Mouse (Mus musculus): ENCODE measurements around the gene Aox1. TPM values are rescaled to one million over a fixed set of nuclear protein-coding genes. Genes with fewer than 3 reads are reported as not detected.
A peak's percentile ranks its signal among the peaks of the same experiment; 100 is the strongest.
"Not testable (repeated sequence)": the region's sequence is repeated elsewhere in the genome, so short reads cannot be mapped to it uniquely, and the experiment has no call there.

Gene Aox1
- polyA plus RNA-seq, 1 experiment = 2.4 TPM

- H3K27ac ChIP-seq (ENCODE audit: control insufficient read depth, insufficient read depth, low read length) = no peak within 1 kb of the TSS
- DNase-seq = no peak
- WGBS = 95% methylated on average over 7 of the region's 7 CpGs
- peaks cover 64% of the 10 kb centered on the region for H3K36me3 ChIP-seq (ENCODE audit: control insufficient read depth, insufficient read depth, low read length)
- no peak within 1 kb of the TSS for H3K4me3 ChIP-seq (ENCODE audit: control insufficient read depth, insufficient read depth, low read length)
- TF ChIP-seq CTCF (IDR thresholded peaks at IDR 0.05; ENCODE audit: borderline replicate concordance, control insufficient read depth, extremely low read depth, insufficient read depth, low read length, poor library complexity) (no peak), POLR2A (IDR thresholded peaks at IDR 0.05; ENCODE audit: control insufficient read depth, extremely low read depth, insufficient read depth, low read length, poor library complexity) (no peak)
- H3K4me1 ChIP-seq (replicated peaks; ENCODE audit: control insufficient read depth, insufficient read depth, low read length) = no peaks in the 10 kb centered on the region
- no peaks in the 10 kb centered on the region for H3K27me3 ChIP-seq (ENCODE audit: control insufficient read depth, insufficient read depth, low read length)
These were observed 10.9 kb upstream of the Aox1 start, which contains the start of gene Kctd18 for GRCm38 (mm10) chr1:58018856-58019255. Gene Kctd18 (minus strand): TSS chr1:58018956.

GRCm38 (mm10) chr1:58027707-58028106 is 2.0 kb upstream of the Aox1 start:
- Histone ChIP-seq H3K4me3 (ENCODE audit: control insufficient read depth, insufficient read depth, low read length) (no peak overlapping the region), H3K27me3 (ENCODE audit: control insufficient read depth, insufficient read depth, low read length) (no peaks in the 10 kb centered on the region), H3K36me3 (ENCODE audit: control insufficient read depth, insufficient read depth, low read length) (peaks cover 15% of the 10 kb centered on the region), H3K27ac (ENCODE audit: control insufficient read depth, insufficient read depth, low read length) (no peak overlapping the region), H3K4me1 (replicated peaks; ENCODE audit: control insufficient read depth, insufficient read depth, low read length) (peaks cover 4% of the 10 kb centered on the region; the same call in 1 of the 2 replicates)
- no peak for DNase-seq
- 94% methylated on average over 7 of the region's 7 CpGs for WGBS
- no peak for TF ChIP-seq POLR2A (IDR thresholded peaks at IDR 0.05; ENCODE audit: control insufficient read depth, extremely low read depth, insufficient read depth, low read length, poor library complexity)
- TF ChIP-seq CTCF (IDR thresholded peaks at IDR 0.05; ENCODE audit: borderline replicate concordance, control insufficient read depth, extremely low read depth, insufficient read depth, low read length, poor library complexity) = no peak

- H3K4me1 ChIP-seq (replicated peaks; ENCODE audit: control insufficient read depth, insufficient read depth, low read length) = peaks cover 4% of the 10 kb centered on the region; the same call in 1 of the 2 replicates
- H3K27me3 ChIP-seq (ENCODE audit: control insufficient read depth, insufficient read depth, low read length) = no peaks in the 10 kb centered on the region
- H3K4me3 ChIP-seq (ENCODE audit: control insufficient read depth, insufficient read depth, low read length) = no peak overlapping the region
- no peak overlapping the region for H3K27ac ChIP-seq (ENCODE audit: control insufficient read depth, insufficient read depth, low read length)
- 0 out of 2 replicates have a peak, but pooled peaks cover 3% of the 10 kb centered on the region for H3K36me3 ChIP-seq (ENCODE audit: control insufficient read depth, insufficient read depth, low read length)
- DNase-seq = no peak
- WGBS = 69% methylated on average over 13 of the region's 13 CpGs
- TF ChIP-seq POLR2A (IDR thresholded peaks at IDR 0.05; ENCODE audit: control insufficient read depth, extremely low read depth, insufficient read depth, low read length, poor library complexity) (no peak), CTCF (IDR thresholded peaks at IDR 0.05; ENCODE audit: borderline replicate concordance, control insufficient read depth, extremely low read depth, insufficient read depth, low read length, poor library complexity) (no peak)
These were observed 583 bp downstream of the Aox1 start for GRCm38 (mm10) chr1:58030156-58030871.

- peaks cover 4% of the 10 kb centered on the region; the same call in 1 of the 2 replicates for H3K4me1 ChIP-seq (replicated peaks; ENCODE audit: control insufficient read depth, insufficient read depth, low read length)
- no peaks in the 10 kb centered on the region for H3K27me3 ChIP-seq (ENCODE audit: control insufficient read depth, insufficient read depth, low read length)
- H3K27ac ChIP-seq (ENCODE audit: control insufficient read depth, insufficient read depth, low read length) = no peak overlapping the region
- H3K36me3 ChIP-seq (ENCODE audit: control insufficient read depth, insufficient read depth, low read length) = 0 out of 2 replicates have a peak, but pooled peaks cover 1% of the 10 kb centered on the region
- 72% methylated on average over 10 of the region's 10 CpGs for WGBS
- peak; percentile 66 for DNase-seq
- no peak overlapping the region for H3K4me3 ChIP-seq (ENCODE audit: control insufficient read depth, insufficient read depth, low read length)
- TF ChIP-seq CTCF (IDR thresholded peaks at IDR 0.05; ENCODE audit: borderline replicate concordance, control insufficient read depth, extremely low read depth, insufficient read depth, low read length, poor library complexity) = peak; percentile 44; the same call in 1 of the 2 replicates
- TF ChIP-seq POLR2A (IDR thresholded peaks at IDR 0.05; ENCODE audit: control insufficient read depth, extremely low read depth, insufficient read depth, low read length, poor library complexity) = no peak
These were observed 1.5 kb downstream of the Aox1 start for GRCm38 (mm10) chr1:58031160-58031769.

- 95% methylated on average over 9 of the region's 9 CpGs for WGBS
- not testable (repeated sequence) for DNase-seq; H3K27me3 ChIP-seq (ENCODE audit: control insufficient read depth, insufficient read depth, low read length); H3K36me3 ChIP-seq (ENCODE audit: control insufficient read depth, insufficient read depth, low read length); H3K27ac ChIP-seq (ENCODE audit: control insufficient read depth, insufficient read depth, low read length); H3K4me3 ChIP-seq (ENCODE audit: control insufficient read depth, insufficient read depth, low read length); H3K4me1 ChIP-seq (replicated peaks; ENCODE audit: control insufficient read depth, insufficient read depth, low read length)
These were observed 7.6 kb downstream of the Aox1 start for GRCm38 (mm10) chr1:58037306-58037705.

GRCm38 (mm10) chr1:58045076-58045475 is 15.3 kb downstream of the Aox1 start:
- H3K4me3 ChIP-seq (ENCODE audit: control insufficient read depth, insufficient read depth, low read length) = no peak overlapping the region
- TF ChIP-seq CTCF (IDR thresholded peaks at IDR 0.05; ENCODE audit: borderline replicate concordance, control insufficient read depth, extremely low read depth, insufficient read depth, low read length, poor library complexity) (no peak), POLR2A (IDR thresholded peaks at IDR 0.05; ENCODE audit: control insufficient read depth, extremely low read depth, insufficient read depth, low read length, poor library complexity) (no peak)
- no peak for DNase-seq
- H3K36me3 ChIP-seq (ENCODE audit: control insufficient read depth, insufficient read depth, low read length) = no peaks in the 10 kb centered on the region
- H3K4me1 ChIP-seq (replicated peaks; ENCODE audit: control insufficient read depth, insufficient read depth, low read length) = no peaks in the 10 kb centered on the region
- 49% methylated on average over 3 of the region's 3 CpGs for WGBS
- no peaks in the 10 kb centered on the region for H3K27me3 ChIP-seq (ENCODE audit: control insufficient read depth, insufficient read depth, low read length)
- no peak overlapping the region for H3K27ac ChIP-seq (ENCODE audit: control insufficient read depth, insufficient read depth, low read length)
